Mouse (Mus musculus) activated CD4-positive, CD25-positive, alpha-beta regulatory T cell, adult 9 weeks (primary cell): ENCODE data around the gene Prf1. TPM values are rescaled to one million over a fixed set of nuclear protein-coding genes. Genes with fewer than 3 reads are reported as not detected.

Source experiments
- polyA plus RNA-seq: library from polyadenylated mRNA; unstranded; fragments of 100-300 nt; shearing (Covaris generic); gene quantifications from one replicate; pipeline ENCODE4 v1.2.1, GENCODE M21; 2017

Gene Prf1
- 6.1 TPM for polyA plus RNA-seq

DNA sequence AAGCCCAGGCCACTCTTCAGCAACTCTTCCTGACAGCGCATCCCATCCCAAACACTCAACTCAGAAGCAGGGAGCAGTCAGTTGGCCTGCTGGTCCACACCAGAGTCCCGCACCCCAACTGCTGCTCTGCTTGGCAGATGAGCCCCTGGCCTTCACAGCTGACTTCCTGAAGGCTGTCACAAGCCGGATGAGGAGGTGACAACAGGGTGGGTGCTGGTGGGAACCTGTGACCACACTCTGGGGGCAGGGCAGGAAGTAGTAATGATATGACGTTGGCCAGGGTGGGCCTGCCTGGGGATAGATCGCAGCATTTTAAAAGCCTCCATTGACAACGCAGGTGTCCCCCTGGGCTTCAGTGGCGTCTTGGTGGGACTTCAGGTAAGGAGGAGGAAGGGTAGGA lies at the start of gene Prf1:
TSS of gene Prf1 (plus strand) at position 357 of the 400 bp plus-strand sequence.

DNA sequence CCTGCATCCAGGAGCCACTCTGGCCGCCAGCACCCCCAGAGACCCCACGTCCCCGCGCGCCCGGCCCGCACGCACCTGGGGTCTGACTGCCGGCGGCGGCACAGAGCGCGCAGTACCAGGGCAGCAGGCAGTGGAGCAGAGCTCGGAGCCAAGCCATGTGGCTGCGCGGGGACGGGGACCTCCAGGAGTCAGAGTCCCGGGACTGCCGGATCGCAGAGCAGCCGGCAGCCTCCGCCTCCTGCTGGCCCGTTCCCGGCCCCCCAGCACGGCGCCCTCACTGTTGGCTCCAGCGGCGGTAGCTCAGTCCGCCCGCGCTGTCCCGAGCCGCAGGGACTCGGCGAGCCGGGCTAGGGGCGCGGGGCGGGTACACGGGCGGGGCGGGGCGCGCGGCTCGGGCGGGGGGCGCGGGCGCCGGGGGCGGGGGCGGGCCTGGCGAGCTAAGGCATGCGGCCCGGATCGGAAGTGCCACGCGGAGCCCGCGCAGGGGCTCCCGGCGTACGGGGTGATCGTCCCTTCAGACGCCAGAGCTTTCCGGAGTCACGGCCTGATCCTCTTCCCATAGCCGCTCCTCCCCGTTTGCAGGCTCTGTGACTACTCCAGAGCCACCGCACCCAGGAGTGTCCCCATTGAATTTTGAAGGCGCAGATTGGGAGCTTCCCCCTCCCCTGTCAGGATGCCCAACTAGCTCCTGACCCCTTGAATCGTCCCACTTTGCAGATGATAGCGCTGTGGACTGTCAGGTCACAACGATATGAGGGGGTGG lies 24.4 kb upstream of the Prf1 start, which contains the start of gene Adamts14:
TSS of gene Adamts14 (minus strand) at position 358 of the 763 bp plus-strand sequence.

Other genes with a start within 250 kb of the Prf1 start
- 0.48 TPM for gene Pcbd1, start 208.5 kb upstream of the Prf1 start, polyA plus RNA-seq
- 99.4 TPM for gene Sgpl1, start 150.1 kb upstream of the Prf1 start, polyA plus RNA-seq
- gene Tbata, start 125.9 kb upstream of the Prf1 start, polyA plus RNA-seq: not detected
- gene Adamts14, start 24.4 kb upstream of the Prf1 start, polyA plus RNA-seq: not detected
- 0.23 TPM for gene Pald1, start 85.7 kb downstream of the Prf1 start, polyA plus RNA-seq
- gene Nodal, start 120.1 kb downstream of the Prf1 start, polyA plus RNA-seq: not detected
- gene Eif4ebp2, start 154.8 kb downstream of the Prf1 start, polyA plus RNA-seq: 8.6 TPM
- gene Lrrc20, start 178.0 kb downstream of the Prf1 start, polyA plus RNA-seq: 11.0 TPM